In genomic region chr3:137029546-137029945, GRCm38 (mm10) we compare ENCODE assay signal across 16 mouse cellular contexts.
DNase-seq lines count a peak whose midpoint lies in the region; ATAC-seq and TF ChIP-seq lines count a peak whose summit lies in the region.
"Had no signal": no experiment of that assay in that cellular context is flagged by ENCODE, and none has a peak within 500 bp of the region (broad histone marks: within the 10 kb centered on the region; RNA-seq: fewer than 3 reads in every experiment).

No protein-coding gene starts in this region.

- H3K4me2 ChIP-seq in forebrain, embryonic 13.5 days = no peak overlapping the region
- no peak overlapping the region for H3K4me2 ChIP-seq in forebrain, postnatal 0 days (ENCODE audit: low read depth)
- no peak overlapping the region for H3K4me2 ChIP-seq in forebrain, embryonic 16.5 days (ENCODE audit: low read length)
- H3K4me2 ChIP-seq in forebrain, embryonic 12.5 days = no peak overlapping the region
- H3K4me2 ChIP-seq: embryonic facial prominence, embryonic 13.5 days had no signal

- H3K27me3 ChIP-seq in forebrain, embryonic 13.5 days = no peaks in the 10 kb centered on the region
- no peaks in the 10 kb centered on the region for H3K27me3 ChIP-seq in forebrain, postnatal 0 days (ENCODE audit: insufficient read depth, low read length)
- H3K27me3 ChIP-seq in forebrain, embryonic 16.5 days (replicated peaks; ENCODE audit: control insufficient read depth, insufficient read depth, low read length) = no peaks in the 10 kb centered on the region
- no peaks in the 10 kb centered on the region for H3K27me3 ChIP-seq in forebrain, embryonic 12.5 days
- H3K27me3 ChIP-seq in limb, embryonic 10.5 days (ENCODE audit: low read depth, poor library complexity, severe bottlenecking) = no peaks in the 10 kb centered on the region
- H3K27me3 ChIP-seq: embryonic facial prominence, embryonic 13.5 days had no signal

- 0 out of 2 replicates have a peak overlapping the region, but pooled peaks have one; percentile 10 for H3K27ac ChIP-seq in forebrain, embryonic 13.5 days
- no peak overlapping the region for H3K27ac ChIP-seq in forebrain, postnatal 0 days (ENCODE audit: low read depth, low read length)
- H3K27ac ChIP-seq in forebrain, embryonic 16.5 days (ENCODE audit: low read length) = no peak overlapping the region
- no peak overlapping the region for H3K27ac ChIP-seq in forebrain, embryonic 12.5 days
- no peak overlapping the region for H3K27ac ChIP-seq in limb, embryonic 10.5 days
- H3K27ac ChIP-seq: embryonic facial prominence, embryonic 13.5 days had no signal

- H3K9ac ChIP-seq in forebrain, embryonic 13.5 days = no peak overlapping the region
- no peak overlapping the region for H3K9ac ChIP-seq in forebrain, postnatal 0 days
- H3K9ac ChIP-seq in forebrain, embryonic 16.5 days (replicated peaks; ENCODE audit: low read depth, low read length) = no peak overlapping the region
- no peak overlapping the region for H3K9ac ChIP-seq in forebrain, embryonic 12.5 days
- H3K9ac ChIP-seq: embryonic facial prominence, embryonic 13.5 days had no signal

- no peaks in the 10 kb centered on the region for H3K9me3 ChIP-seq in forebrain, embryonic 13.5 days (replicated peaks)
- no peaks in the 10 kb centered on the region for H3K9me3 ChIP-seq in forebrain, postnatal 0 days (ENCODE audit: low read length)
- H3K9me3 ChIP-seq in forebrain, embryonic 16.5 days (ENCODE audit: control insufficient read depth, low read length) = peaks cover 3% of the 10 kb centered on the region; the same call in 1 of the 2 replicates
- H3K9me3 ChIP-seq in forebrain, embryonic 12.5 days = no peaks in the 10 kb centered on the region
- no peaks in the 10 kb centered on the region for H3K9me3 ChIP-seq in limb, embryonic 10.5 days (replicated peaks)
- H3K9me3 ChIP-seq: embryonic facial prominence, embryonic 13.5 days had no signal

- no peak for DNase-seq in forebrain, postnatal 0 days
- peak; percentile 74 for DNase-seq in retina, embryonic 14.5 days (ENCODE audit: low spot score)
- DNase-seq in heart, adult 18-20 months = no peak
- DNase-seq in limb, embryonic 10.5 days (ENCODE audit: low spot score) = no peak
- DNase-seq: adrenal gland, adult 2 months; adrenal gland, postnatal 10 days; adrenal gland, postnatal 25 days; cerebellum, adult 11-12 months; cerebellum, adult 2 months; cerebellum, adult 9-10 months; cerebellum, postnatal 10 days; cerebellum, postnatal 25 days had no signal

- TF ChIP-seq CTCF in forebrain, postnatal 0 days (IDR thresholded peaks at IDR 0.05; ENCODE audit: low read depth) = no peak

- ATAC-seq in forebrain, embryonic 13.5 days = peak; percentile 50; the same call in 1 of the 2 replicates
- ATAC-seq in forebrain, postnatal 0 days = no peak
- 0 out of 2 replicates have a peak, but pooled peaks have one; percentile 45 for ATAC-seq in forebrain, embryonic 16.5 days
- ATAC-seq in forebrain, embryonic 12.5 days (ENCODE audit: low FRiP score) = no peak

- 16% methylated on average over 2 of the region's 2 CpGs for WGBS in forebrain, embryonic 13.5 days
- 18% methylated on average over 2 of the region's 2 CpGs for WGBS in forebrain, postnatal 0 days
- WGBS in forebrain, embryonic 16.5 days = 7% methylated on average over 2 of the region's 2 CpGs
- WGBS in forebrain, embryonic 12.5 days = 18% methylated on average over 2 of the region's 2 CpGs
- 88% methylated on average over 2 of the region's 2 CpGs for WGBS in limb, embryonic 10.5 days

- no peak overlapping the region for H3K4me3 ChIP-seq in forebrain, embryonic 13.5 days
- H3K4me3 ChIP-seq in forebrain, postnatal 0 days (ENCODE audit: low read depth, low read length) = no peak overlapping the region
- no peak overlapping the region for H3K4me3 ChIP-seq in forebrain, embryonic 16.5 days (replicated peaks; ENCODE audit: low read length)
- no peak overlapping the region for H3K4me3 ChIP-seq in forebrain, embryonic 12.5 days (replicated peaks)
- no peak overlapping the region for H3K4me3 ChIP-seq in limb, embryonic 10.5 days
- H3K4me3 ChIP-seq: embryonic facial prominence, embryonic 13.5 days had no signal

- no peaks in the 10 kb centered on the region for H3K36me3 ChIP-seq in forebrain, embryonic 13.5 days (ENCODE audit: poor library complexity, severe bottlenecking)
- H3K36me3 ChIP-seq in forebrain, postnatal 0 days (ENCODE audit: insufficient read depth) = no peaks in the 10 kb centered on the region
- no peaks in the 10 kb centered on the region for H3K36me3 ChIP-seq in forebrain, embryonic 16.5 days (ENCODE audit: control insufficient read depth, insufficient read depth)
- no peaks in the 10 kb centered on the region for H3K36me3 ChIP-seq in forebrain, embryonic 12.5 days (replicated peaks)
- no peaks in the 10 kb centered on the region for H3K36me3 ChIP-seq in limb, embryonic 10.5 days
- H3K36me3 ChIP-seq: embryonic facial prominence, embryonic 13.5 days had no signal

- H3K4me1 ChIP-seq in forebrain, embryonic 13.5 days = peaks cover 7% of the 10 kb centered on the region; the same call in 1 of the 2 replicates
- H3K4me1 ChIP-seq in forebrain, postnatal 0 days (ENCODE audit: insufficient read depth) = no peaks in the 10 kb centered on the region
- H3K4me1 ChIP-seq in forebrain, embryonic 16.5 days (replicated peaks; ENCODE audit: control insufficient read depth, insufficient read depth, low read length) = no peaks in the 10 kb centered on the region
- no peaks in the 10 kb centered on the region for H3K4me1 ChIP-seq in forebrain, embryonic 12.5 days
- no peaks in the 10 kb centered on the region for H3K4me1 ChIP-seq in limb, embryonic 10.5 days
- H3K4me1 ChIP-seq: embryonic facial prominence, embryonic 13.5 days had no signal

Comparison
In these comparisons a context has a peak if more than half of its experiments do, and no peak if none do; other contexts are left out.
1. ATAC-seq: peak in forebrain, embryonic 13.5 days (single experiment) and forebrain, embryonic 16.5 days (single experiment); none in forebrain, postnatal 0 days (single experiment) and forebrain, embryonic 12.5 days (single experiment).